Mouse (Mus musculus) layer of hippocampus, postnatal 36 days (tissue): ENCODE data around the gene Foxred1. TPM values are rescaled to one million over a fixed set of nuclear protein-coding genes. Genes with fewer than 3 reads are reported as not detected.

Experiments
- DNase-seq, 2 experiments: peaks; one replicate each; pipeline ENCODE4 v3.0.0; 2022
- total RNA-seq, 2 experiments: library from RNA; stranded (reverse); gene quantifications; 2 replicates each; pipeline ENCODE4 v1.2.3; 2021

Gene Foxred1
- 10 to 100 TPM; 35.6 to 39.1 TPM for total RNA-seq

DNA sequence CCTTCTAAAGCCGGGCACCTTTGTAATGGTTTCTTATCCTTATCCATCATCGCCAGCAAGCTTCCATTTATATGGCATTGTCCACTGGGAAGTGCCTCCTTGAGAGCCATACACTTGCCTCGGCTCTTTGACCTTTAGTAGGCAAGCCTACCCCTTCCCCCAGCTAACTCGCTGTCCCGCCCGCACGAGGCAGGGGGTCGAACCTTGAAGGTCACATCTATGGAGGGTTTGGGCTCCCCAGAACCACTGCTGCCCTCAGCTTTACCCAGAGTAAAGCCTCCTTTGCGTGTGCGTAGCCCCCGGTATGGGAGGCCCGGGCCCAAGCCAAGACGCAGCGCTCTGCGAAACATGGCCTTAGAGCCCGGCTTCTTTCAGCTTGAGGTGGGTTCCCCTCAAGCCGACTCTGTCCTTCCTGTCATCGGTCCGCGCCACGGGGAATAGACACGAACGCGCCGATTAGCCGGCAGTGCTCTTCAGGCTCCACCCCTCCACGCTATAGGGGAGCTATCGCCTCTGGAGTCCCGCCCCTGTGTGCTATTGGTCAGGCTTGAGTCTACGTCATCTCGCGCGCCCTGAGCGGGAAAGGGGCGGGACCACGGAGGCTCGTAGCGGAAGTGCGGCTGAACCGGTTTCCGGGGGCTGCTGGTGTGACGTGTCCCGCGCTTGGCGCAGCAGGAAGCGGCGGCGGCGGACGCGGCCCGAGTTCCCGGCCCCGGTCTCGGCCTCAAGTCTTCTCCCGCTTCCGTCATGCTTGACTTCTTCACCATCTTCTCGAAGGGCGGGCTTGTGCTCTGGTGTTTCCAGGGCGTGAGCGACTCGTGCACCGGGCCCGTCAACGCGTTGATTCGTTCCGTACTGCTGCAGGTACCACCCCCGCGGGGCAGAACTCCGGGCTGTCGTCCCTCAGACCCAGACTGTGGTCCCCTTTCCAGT, at the start of gene Foxred1:
Foxred1 (minus strand) TSS at position 514 of the 933 bp plus-strand sequence.
- DNase-seq = peak; percentile 99

DNA sequence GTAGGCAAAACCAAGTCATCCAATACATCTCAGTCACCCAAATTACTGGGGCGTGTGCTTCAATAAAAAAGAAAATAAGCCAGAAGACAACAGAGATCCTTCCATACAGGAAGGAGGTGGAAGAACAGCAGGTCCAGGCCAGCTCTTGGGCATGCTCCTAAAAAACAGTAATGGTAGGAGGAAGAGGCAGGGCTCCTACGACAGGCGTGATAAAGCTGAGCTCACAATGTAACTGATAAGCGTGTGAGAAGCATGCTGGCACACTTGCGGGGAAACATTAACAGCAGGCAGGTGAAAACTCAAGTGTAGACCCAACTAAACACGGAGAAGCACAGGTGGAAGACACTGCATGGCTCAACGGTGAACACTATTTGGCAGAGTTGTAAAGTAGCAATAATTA, 46.5 kb upstream of the Foxred1 start:
- no peak for DNase-seq

DNA sequence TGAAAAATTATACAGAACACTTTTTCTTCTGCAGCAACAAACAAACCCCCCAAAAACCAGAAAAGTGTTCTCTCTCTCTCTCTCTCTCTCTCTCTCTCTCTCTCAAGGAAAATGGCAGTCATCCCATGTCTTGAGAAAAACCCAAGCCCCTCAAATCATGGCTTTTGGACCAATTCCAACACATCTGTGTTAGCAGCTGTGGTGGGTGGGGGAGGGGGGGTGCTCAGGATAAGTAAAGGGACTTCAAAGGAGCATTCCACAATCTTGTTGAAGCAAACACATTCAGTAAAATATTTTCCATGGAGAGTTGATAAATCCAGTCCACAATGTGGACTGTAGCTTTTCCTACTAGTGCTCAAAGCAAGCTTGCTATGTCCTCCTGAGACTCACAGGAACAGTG, 38.6 kb upstream of the Foxred1 start:
- no peak for DNase-seq

DNA sequence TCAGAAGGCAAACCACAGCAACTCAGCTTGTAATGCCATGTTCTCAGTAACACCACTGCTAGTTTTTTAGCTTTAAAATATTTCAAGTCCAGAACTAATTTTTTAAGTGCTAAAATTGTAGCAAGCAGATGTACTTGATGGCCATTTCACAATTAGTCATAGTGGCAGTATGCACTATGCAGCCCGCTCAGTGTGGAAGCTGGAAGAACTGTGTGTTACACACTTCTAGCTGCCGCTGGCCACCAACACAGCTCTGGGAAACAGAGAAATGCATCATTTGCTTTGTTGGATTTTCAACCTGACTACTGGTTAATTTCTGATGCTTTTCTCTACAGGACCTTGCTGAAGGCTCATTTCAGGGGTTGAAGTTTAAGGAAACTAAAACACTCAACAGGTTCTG, 36.5 kb upstream of the Foxred1 start:
- DNase-seq = no peak

DNA sequence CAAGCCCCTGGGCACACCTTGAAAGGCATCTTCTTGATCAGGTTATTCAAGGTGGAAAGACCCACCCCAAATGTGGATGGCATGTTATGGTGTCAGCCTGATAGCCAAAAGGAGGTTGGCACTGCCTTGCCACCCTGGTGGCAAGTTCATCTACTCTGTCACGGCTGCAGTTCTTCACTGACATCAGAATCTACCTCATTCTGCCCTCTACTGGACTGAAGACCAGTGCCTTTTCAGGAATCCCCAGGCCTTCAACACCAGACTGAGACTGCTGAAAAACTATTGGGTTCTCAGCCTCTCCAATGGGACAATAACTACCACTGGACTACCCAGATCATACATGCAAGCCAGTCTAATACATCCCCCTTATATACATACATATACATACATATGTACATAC, 28.9 kb upstream of the Foxred1 start:
- no peak for DNase-seq

DNA sequence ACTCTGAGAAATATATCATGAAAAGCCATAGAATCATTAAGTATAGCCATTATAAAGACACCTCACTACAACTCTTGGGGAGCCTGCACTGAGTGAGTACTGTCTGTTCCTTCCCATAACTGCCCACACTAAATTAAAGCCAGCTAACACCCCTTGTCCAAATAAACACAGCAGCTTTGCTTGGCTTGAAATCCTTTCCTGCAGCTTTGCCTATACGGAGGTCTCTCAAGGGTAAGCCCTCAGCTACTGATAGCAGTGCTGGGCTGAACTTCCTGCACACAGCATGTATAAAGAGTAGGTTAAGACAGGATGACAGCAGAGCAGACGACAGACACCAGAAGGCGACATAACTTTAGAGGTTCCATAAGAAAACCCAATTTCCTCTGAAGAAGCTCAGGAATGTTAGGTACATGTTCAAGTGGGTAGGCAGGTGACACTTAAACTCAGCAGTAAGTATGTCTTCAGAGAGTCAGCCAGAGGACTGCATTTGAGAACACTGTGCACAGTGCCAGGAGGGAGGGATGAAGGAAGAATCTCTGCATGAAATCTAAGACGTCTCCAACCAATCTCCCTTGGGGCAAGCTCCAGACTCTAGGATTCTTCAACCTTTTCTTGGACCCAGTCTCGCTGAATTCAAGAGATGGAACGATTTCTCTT, 28.2 kb upstream of the Foxred1 start:
- no peak for DNase-seq

DNA sequence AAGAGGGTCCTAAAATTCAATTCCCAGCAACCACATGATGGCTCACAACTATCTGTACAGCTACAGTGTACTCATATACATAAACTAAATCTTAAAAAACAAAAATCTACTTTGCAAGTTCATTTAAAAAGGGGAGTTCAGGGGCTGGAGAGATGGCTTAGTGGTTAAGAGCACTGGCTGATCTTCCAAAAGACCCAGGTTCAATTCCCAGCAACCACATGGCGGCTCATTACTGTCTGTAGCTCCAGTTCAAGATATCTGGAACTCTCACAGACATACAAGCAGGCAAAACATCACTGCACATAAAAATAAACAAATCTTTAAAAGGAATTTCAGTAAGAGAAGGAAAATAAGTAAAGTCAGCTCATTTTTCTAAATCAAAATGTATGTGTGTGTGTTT, 27.5 kb upstream of the Foxred1 start:
- no peak for DNase-seq

DNA sequence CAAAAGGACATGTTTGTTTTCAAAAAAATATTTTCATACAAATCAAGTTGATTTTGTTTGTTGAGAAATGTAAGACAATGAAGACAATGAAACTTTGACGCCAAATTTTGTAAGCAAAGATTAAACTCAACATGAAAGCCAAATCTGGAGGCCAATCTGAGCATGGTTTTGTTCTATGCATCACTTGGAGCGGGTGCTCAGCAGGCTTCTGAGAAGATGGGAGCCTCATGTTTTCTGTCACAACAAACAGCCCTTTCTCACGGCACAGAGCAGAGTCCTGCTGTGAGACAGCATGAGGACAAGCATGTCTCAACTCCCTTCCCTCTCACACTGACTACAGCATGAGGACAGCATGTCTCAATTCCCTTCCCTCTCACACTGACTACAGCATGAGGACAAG, 25.1 kb upstream of the Foxred1 start:
- no peak for DNase-seq

DNA sequence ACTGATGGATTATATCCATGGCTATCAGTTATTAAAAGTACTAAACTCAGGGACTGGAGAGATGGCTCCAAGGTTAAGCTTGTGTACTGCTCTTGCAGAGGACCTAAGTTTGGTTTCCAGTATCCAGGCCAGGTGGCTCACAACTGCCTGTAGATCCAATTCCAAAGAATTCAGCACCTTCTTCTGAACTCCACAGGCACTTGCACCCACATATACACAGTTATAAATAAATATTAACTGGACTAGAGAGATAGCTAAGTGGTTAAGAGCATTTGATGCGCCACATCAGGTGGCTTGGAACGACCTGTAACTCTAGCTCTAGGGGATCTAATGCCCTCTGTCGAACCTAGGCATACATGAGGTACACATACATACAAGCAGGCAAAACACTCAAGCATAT, 17.8 kb upstream of the Foxred1 start:
- no peak for DNase-seq

DNA sequence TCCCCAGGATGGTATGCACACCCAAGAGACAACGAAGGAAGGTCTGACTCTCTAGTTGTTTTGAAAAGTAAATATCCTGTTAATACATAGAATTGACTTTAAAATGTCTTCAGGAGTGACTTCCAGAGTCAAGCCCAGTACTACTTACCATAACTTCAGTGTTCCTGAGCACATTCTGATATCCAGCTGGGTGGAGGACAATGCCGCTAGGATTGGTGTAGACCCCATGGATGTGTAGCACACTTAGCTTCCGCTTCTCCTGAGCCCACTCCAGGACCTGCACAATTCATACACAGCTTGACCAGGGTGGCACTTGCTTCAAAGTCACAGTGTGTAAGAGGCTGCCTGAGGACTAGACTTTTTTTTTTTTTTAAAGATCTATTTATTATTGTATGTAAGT, 12.6 kb upstream of the Foxred1 start:
- DNase-seq = no peak

DNA sequence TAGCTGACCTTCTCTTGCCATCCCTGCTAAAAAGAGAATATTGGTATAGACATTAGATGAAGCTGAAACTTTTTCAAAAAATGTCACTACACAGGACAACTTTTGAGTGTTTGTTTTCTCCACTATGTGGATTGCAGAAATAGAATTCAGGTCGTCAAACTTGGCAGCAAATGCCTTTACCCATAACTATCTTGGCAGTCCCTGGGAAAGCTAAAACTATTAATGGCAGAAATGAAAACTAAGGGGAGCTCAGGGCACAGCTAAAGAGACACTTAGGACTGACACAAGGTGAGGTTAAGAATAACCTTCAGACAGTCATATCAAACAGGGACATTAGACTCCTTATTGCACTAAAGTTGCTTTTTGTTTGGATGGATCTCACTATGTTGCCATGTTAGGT, 7.1 kb upstream of the Foxred1 start:
- DNase-seq = no peak

DNA sequence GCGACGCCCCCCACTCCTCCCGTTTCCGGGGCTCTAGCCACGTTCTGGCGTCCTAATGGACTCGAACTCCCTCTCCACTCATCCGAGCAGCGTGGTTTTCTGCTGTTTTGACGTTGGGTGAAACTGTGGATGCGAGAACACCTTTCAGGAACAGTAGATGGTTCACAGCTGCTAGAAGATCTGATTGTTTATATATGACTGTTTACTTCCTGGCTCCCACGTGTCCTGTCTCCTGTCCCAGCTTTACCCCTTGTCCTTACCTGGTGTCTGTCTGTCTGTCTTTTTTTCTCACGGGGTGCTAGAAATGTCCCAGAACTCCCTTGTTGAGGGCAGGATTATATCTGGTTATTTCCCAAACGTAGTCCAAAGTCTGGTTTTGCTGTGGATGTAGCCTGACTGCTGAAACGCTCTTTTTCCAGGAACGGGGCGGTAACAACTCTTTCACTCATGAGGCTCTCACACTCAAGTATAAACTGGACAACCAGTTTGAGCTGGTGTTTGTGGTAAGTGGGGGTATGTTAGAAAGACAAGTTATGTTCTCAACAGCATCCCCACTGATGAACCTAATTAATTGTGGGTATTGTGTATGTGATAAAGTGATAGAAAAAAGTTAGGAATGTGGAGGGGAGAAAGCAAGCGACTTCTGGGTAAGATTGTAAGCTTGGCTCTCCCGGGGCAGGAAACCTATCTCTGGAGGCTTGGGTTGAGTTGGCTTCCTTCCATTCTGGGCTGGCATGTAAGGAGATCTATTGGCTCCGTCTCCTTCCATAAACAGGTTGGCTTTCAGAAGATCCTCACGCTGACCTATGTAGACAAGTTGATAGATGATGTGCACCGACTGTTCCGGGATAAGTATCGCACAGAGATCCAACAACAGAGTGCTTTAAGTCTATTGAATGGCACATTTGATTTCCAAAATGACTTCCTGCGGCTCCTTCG, 987 bp upstream of the Foxred1 start:
- no peak for DNase-seq

DNA sequence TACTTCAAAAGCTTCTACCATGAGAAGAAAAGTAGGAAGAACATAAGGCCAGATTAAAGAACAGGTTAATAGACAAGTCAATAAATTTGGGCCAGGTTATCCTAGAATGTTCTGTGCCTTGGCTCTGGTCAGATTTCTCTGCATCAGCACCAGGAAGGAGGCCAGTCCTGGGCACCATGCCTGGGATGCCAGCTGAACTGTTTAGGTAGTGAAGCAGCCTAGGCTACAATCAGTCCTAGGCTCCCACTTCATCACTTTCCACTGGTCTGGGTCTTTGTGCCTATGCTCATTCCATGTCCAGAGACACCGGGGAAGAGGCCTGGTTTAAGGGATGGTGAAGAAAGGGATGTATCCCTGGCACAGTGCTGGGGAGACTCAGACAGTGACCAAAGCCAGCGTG, 6.4 kb downstream of the Foxred1 start:
- no peak for DNase-seq

DNA sequence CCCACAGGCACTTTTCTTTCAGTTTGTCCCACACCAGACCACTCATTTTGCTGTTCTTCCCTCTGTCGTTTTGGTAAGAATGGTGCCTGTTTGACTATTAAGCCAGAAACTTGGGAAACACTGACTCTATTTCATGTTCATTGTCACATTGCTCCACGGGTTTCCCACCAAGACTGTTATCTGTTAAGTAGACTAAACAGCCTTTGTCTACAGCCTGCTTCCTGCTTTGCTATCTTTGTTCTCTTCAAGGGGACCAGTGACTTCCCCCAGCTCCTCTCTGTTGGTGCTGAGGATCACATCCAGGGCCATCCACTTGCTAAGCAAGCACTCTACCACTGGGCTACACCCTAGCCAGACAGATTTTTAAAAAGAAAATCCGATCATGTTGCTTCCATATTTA, 7.3 kb downstream of the Foxred1 start:
- no peak for DNase-seq

DNA sequence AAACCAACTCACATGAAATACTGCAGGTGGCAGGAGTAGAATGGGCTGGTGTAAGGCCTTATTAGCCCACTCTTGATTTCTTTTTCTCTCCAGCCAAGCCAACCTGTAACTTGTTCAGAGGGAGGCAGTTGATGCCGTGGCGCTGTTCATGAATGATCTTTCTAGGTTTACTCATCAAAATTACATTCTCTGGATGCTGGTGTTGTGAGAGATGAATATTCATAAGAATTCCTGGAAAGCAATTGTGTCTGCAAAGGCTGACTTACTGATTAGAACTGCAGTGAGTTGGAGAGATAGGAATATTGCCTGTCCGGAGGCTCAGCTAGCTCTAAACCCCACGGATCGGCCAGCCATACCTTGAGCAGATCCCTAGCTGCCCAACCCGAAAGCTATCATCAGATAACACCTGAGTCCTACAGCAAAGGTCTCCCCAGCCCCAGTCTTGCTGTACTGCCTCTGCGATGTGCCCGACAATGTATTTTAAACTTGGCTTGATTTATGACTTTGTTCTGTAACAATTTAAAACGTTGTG, 10.3 kb downstream of the Foxred1 start:
- no peak for DNase-seq

DNA sequence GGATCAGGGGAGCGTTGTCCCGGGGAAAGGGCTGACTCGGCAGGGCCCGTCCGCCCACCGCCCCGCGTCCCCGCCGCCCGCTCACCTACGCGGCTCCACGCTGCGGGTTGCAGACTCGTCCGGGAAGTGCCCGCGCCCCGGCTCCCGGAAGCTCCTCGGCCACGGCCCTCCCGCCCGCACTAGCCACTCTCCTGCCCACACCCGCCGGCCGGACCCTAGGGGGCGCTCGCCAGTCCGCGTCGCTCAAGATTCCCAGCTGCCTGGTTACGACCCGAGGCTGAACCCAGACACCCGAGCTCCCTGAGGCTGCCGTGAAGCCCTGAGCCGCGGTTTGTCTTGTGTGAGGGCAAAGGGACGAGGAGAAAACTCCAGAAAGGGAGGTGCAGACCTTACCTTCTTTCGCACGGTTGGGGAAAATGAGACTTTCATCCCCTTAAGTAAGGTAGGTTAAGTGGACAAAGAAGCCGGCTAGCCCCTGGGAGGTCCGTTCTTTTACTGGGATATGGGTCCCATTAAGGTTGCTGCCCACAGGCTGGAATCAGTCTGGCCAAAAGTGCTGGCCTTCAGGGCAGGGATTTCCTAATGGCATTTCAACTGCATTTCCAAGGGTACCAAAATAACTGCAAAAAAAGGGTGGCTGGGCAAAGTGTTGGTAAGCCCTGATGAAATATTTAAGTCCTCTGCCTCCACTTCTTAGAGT, 10.9 kb downstream of the Foxred1 start, which contains the start of the genes Srpr and Tirap:
Srpr (plus strand) TSS at position 404 of the 700 bp plus-strand sequence.
Tirap (minus strand) TSS at position 520 of the 700 bp plus-strand sequence.
- peak; percentile 80 to 81 for DNase-seq

DNA sequence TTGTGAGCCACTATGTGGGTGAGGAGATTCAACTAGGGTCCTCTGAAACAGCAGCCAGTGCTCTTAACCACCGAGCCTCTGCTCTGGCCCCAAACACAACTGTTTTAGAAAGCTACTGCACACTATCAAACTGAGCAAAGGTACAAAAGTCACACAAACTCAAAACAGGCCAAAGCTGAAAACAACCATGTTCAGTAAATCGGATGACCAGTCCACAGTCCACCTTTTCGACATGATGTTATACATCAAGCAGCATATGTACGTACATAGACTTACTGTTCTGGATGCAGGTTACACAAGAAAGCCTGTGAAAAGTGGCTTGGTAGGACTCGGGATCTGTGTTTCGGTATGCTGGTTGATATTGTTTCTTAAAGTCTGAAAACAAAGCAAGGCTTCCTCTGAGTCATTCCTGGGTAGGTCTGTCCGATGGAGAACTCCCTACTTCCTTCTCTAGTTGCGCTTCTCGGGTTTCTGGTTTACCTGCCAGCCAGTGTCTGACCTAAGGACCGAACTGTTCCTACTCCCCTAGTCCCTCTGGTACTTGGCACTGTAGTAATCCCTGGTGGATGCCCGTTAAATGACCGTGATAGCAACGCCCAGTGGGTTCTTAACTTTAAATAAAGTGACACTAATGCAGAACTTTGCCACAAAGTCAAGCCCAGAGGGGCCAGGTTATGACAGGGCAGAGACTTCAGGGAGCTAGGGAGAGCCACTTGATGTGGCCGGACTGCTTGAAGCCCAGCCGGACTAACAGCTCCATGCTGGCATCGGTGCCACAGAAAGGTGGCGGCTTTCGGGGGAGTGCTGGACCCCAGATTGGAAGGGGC, 11.7 kb downstream of the Foxred1 start:
- peak in 1 of 2 experiments; percentile 18 for DNase-seq

DNA sequence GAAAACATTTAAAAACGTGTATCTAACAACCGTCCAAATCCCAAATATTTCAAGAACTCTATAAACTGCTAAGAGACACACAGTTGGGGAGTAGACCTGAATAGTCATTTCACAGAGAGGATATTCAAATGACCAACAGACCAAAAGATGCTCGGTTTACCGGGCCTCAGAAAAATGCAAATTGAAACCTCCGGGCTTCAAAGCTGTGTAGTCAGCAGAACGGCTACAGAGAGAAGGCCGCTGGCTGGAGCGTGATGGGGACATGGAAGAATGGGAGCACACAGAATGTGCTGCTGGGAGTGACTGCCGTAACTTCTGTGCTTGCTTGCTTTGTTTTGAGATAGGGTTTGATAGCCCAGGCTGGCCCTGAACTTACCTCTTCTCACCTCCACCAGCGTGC, 12.5 kb downstream of the Foxred1 start:
- DNase-seq = no peak

DNA sequence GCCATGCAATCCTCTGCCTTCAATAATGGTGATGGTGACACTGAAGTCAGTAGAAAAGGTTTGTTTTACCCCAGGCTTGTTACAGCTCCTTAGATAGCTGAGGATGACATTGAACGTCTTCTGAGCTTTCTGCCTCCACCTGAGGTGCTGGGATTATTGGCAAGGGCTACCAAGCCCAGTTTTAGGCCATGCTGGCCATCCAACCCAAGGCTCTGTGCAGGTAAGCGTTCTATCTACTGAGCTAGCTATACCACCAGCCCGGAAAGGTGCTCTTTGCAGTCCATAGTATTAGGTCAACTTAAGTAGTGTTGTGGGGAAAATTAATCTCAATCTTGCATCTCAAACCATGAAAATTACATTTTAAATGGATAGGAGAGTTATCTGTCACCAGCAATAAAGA, 13.2 kb downstream of the Foxred1 start:
- DNase-seq = no peak

DNA sequence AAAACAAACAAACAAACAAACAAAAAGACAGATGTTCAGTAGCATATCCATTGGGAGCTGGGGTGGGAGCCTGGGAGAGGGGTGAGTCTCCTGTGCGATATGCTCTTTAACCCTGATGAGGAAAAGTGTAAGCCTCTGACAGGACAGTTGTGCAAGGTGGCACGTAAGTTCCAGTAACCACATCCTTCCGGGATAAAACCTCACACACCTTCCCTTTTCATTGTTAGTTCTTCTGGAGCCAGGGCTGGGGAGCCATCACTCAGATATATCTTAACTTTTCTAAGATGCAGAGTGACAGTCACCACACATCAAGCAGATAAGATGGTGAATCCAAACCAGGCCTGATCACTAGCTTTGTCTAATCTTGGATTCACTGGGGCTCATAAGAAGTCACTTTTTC, 16.8 kb downstream of the Foxred1 start:
- no peak for DNase-seq
